Mouse (Mus musculus) forebrain, postnatal 0 days (tissue): ENCODE results near the gene Zfyve9. TPM values are rescaled to one million over a fixed set of nuclear protein-coding genes. Genes with fewer than 3 reads are reported as not detected.

Source experiments
- ATAC-seq: fragments of 200-750 bp; cut with Nextera tagmentation; 2 replicates; pipeline ENCODE4 v1.8.0; 2017; ENCODE audit warnings: mild to moderate bottlenecking, moderate library complexity
- DNase-seq: peaks from one replicate; pipeline ENCODE4 v3.0.0-alpha.2; 2015
- H3K27ac ChIP-seq: fragments of 300-500 bp; sonication (generic); 2 replicates; pipeline ENCODE4 v1.5.1; 2014; ENCODE audit warnings: low read depth, mild to moderate bottlenecking, antibody characterized with exemption, low read length, moderate library complexity, mixed read lengths
- H3K27me3 ChIP-seq: fragments of 300-500 bp; sonication (generic); 2 replicates; pipeline ENCODE4 v1.6.1; 2014; ENCODE audit warnings: mild to moderate bottlenecking, low read length, mixed read lengths; ENCODE audit not compliant: insufficient read depth
- H3K36me3 ChIP-seq: fragments of 300-500 bp; sonication (generic); 2 replicates; pipeline ENCODE4 v1.6.1; 2014; ENCODE audit warnings: mild to moderate bottlenecking, moderate library complexity; ENCODE audit not compliant: insufficient read depth
- H3K4me1 ChIP-seq: fragments of 300-500 bp; sonication (generic); 2 replicates; pipeline ENCODE4 v1.6.1; 2014; ENCODE audit warnings: antibody characterized with exemption; ENCODE audit not compliant: insufficient read depth
- H3K4me2 ChIP-seq: fragments of 300-500 bp; sonication (generic); 2 replicates; pipeline ENCODE4 v1.6.1; 2014; ENCODE audit warnings: low read depth, mild to moderate bottlenecking, moderate library complexity
- H3K4me3 ChIP-seq: fragments of 300-500 bp; sonication (generic); 2 replicates; pipeline ENCODE4 v1.5.1; 2014; ENCODE audit warnings: low read depth, low read length, mixed read lengths
- H3K9ac ChIP-seq: fragments of 300-500 bp; sonication (generic); 2 replicates; pipeline ENCODE4 v1.6.1; 2014; ENCODE audit warnings: mild to moderate bottlenecking
- H3K9me3 ChIP-seq: fragments of 300-500 bp; sonication (generic); 2 replicates; pipeline ENCODE4 v1.6.1; 2016; ENCODE audit warnings: low read length
- CTCF ChIP-seq: sonication (generic); IDR thresholded peaks from 2 replicates; pipeline ENCODE4 v1.5.1; 2016; ENCODE audit warnings: antibody characterized with exemption, control low read depth, low read depth
- WGBS: fragments of 180-500 bp; shearing (Covaris S2); extraction: QIAGEN DNeasy Blood & Tissue Kit; methylation state at CpG from one replicate; pipeline ENCODE4 v1.1.7; 2014; 5-methylcytosine and 5-hydroxymethylcytosine counted together
- polyA plus RNA-seq: library from polyadenylated mRNA; unstranded; fragments of >200 nt; fragmentation: Nextera tagmentation; extraction: Ambion mirVana; gene quantifications from 2 replicates; pipeline ENCODE4 v1.2.1, GENCODE M21; 2015
- total RNA-seq: library from RNA; depleted of rRNA; stranded (reverse); fragments of >200 nt; gene quantifications from 2 replicates; pipeline ENCODE4 v1.2.3, GENCODE M21; 2014; rRNA removed

Zfyve9 gene
- total RNA-seq = 32.5 and 39.2 TPM in 2 replicates
- polyA plus RNA-seq = 5.1 and 6.8 TPM in 2 replicates

DNA sequence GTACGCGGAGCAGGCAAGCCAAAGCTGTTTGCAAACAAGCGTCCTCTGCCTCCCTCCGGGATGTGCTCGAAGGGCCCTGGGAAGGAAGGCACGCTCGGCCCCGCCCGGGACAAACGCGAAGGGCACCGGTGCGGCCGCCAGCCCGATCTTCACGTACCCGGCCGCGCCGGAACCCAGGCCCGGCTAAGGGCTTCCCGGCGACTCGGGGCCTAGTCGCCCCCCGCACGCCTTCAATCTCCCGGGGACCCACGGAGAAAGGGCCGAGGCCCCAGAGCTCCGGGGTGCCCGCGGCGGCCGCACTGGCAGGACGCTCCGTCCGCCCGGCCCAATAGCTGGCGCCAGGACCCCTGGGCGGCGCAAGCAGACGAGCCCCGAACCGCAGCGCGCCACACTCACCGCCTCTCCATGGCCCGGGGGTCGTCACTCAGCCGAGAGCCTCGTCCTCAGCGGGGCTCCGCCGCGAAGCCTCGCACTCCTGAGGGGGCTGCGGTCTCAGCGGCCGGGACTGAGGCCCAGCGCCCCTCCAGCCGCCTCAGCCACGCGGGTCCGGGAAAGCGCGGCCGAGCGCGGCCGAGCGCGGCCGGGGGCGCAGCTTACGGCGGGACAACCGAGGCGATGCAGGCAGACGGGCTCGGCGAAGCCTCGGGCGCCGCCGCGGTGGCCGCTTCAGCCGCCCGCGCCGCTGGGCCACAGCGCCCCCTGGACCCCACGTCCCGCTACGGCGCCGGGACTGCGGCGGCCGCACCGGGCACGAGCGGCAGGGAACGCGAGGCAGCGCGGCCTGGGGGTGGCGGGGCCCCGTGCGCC, at the start of gene Zfyve9:
TSS of gene Zfyve9 (minus strand) at position 742 of the 807 bp plus-strand sequence.
- peak; percentile 51 for TF ChIP-seq CTCF
- Histone ChIP-seq H3K36me3 (no peaks in the 10 kb centered on the region), H3K27me3 (no peaks in the 10 kb centered on the region), H3K9me3 (no peaks in the 10 kb centered on the region), H3K27ac (peak within 1 kb of the TSS; percentile 98), H3K4me2 (peak within 1 kb of the TSS; percentile 69), H3K4me3 (peak within 1 kb of the TSS; percentile 89), H3K4me1 (no peaks in the 10 kb centered on the region; the same call in 1 of the 2 replicates), H3K9ac (peak within 1 kb of the TSS; percentile 99)
- peak; percentile 89 for ATAC-seq
- under 1% methylated on average over 73 of the region's 111 CpGs for WGBS
- DNase-seq = peak; percentile 86

DNA sequence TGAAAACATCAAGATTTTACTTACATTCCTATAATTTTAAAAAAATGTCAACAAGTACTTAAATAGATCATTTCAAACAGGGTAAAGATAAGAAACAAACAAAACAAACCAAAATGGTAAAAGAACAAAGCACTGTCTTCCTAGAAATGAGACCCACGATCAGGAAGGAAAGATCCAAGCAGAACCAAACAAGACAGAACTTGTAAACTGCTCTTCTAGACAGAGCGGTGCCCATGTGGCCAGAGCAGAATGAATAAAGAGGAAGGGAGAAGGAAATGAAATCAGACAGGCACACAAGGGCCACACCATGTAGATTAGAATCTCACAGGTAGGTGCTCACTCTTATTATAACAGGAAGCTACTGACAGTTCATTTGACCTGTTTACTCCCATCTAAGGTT, 46.0 kb upstream of the Zfyve9 start:
- Histone ChIP-seq H3K4me2 (no peak overlapping the region), H3K36me3 (peaks cover 39% of the 10 kb centered on the region), H3K27me3 (no peaks in the 10 kb centered on the region), H3K27ac (no peak overlapping the region), H3K4me1 (peaks cover 6% of the 10 kb centered on the region; the same call in 1 of the 2 replicates), H3K9me3 (no peaks in the 10 kb centered on the region), H3K9ac (no peak overlapping the region), H3K4me3 (no peak overlapping the region)
- no peak for DNase-seq
- whole genome bisulfite sequencing = 91% methylated on average over 2 of the region's 2 CpGs
- TF ChIP-seq CTCF = no peak
- ATAC-seq = no peak

DNA sequence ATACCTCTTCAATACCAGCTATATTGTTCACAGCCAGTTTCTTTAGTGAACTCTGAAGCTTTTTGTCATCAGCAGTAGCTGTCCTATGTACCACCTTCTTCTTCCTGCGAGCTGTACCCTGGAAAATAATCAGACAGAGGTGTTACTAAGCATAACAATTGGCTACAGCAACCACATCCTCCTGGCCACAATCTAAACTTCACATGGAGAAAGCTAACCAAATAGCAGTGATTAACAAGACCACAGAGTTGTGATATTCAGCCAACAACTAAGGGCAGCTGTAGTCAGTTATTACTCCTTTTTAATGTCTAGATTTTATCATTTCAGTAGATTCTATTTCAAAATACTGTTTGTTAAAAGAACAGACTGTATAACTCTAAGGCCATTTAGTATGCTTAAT, 45.5 kb upstream of the Zfyve9 start:
- 85% methylated on average over 1 of the region's 1 CpGs for WGBS
- no peak for ATAC-seq

DNA sequence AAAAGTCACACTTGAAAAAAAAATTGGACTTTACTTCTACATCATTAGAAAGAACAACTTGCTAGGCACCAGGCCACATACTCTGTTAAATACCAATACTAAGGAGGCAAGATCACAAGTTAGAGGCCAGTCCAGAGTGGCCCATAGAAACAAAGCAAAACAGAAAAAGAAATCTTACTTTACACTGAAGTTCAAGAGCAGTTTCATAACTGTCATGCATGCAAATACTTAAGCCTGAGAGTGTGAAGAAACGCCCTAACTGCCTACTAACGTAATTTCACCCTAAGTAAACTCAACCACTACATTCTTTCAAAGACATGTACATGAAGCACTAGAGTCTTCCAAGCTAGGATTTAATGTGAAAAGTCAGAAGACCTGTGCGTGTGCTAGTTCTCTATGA, 45.1 kb upstream of the Zfyve9 start:
- Histone ChIP-seq H3K27ac (no peak overlapping the region), H3K9me3 (no peaks in the 10 kb centered on the region), H3K4me2 (no peak overlapping the region), H3K27me3 (no peaks in the 10 kb centered on the region), H3K4me3 (no peak overlapping the region), H3K36me3 (peaks cover 39% of the 10 kb centered on the region), H3K4me1 (no peaks in the 10 kb centered on the region), H3K9ac (no peak overlapping the region)
- WGBS = 92% methylated on average over 3 of the region's 3 CpGs
- no peak for TF ChIP-seq CTCF
- DNase-seq = no peak
- ATAC-seq = no peak

More for the DNA sequence above, 45.5 kb upstream of the Zfyve9 start:
- Histone ChIP-seq H3K4me1 (peaks cover 3% of the 10 kb centered on the region; the same call in 1 of the 2 replicates), H3K36me3 (peaks cover 39% of the 10 kb centered on the region), H3K27me3 (no peaks in the 10 kb centered on the region), H3K27ac (no peak overlapping the region), H3K4me2 (no peak overlapping the region), H3K4me3 (no peak overlapping the region), H3K9ac (no peak overlapping the region), H3K9me3 (no peaks in the 10 kb centered on the region)
- no peak for DNase-seq
- no peak for TF ChIP-seq CTCF

DNA sequence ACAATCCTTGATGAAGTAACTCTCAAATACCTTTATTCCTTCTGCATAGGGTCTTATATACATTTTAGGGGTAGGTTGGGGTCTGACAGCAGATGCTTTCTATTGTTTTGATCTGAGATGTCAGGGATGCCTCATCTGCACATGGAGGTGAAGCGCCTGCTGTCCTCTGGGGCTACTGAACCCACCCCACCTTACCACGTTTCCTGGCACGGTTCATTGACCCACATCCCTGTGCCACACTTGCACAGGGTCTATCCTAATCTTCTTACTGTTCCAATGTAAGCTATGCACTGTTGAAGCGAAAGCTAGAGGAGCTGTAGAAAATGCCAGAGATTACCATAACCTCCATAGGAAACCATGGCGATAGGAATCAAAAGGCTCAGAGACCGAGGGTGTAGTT, 31.0 kb upstream of the Zfyve9 start:
- Histone ChIP-seq H3K4me1 (no peaks in the 10 kb centered on the region), H3K4me3 (no peak overlapping the region), H3K27ac (no peak overlapping the region), H3K9me3 (no peaks in the 10 kb centered on the region), H3K4me2 (no peak overlapping the region), H3K27me3 (no peaks in the 10 kb centered on the region), H3K9ac (no peak overlapping the region), H3K36me3 (peaks cover 10% of the 10 kb centered on the region; the same call in 1 of the 2 replicates)
- no peak for TF ChIP-seq CTCF
- ATAC-seq (peak; percentile 36), DNase-seq (no peak)
- whole genome bisulfite sequencing = 67% methylated on average over 6 of the region's 6 CpGs

DNA sequence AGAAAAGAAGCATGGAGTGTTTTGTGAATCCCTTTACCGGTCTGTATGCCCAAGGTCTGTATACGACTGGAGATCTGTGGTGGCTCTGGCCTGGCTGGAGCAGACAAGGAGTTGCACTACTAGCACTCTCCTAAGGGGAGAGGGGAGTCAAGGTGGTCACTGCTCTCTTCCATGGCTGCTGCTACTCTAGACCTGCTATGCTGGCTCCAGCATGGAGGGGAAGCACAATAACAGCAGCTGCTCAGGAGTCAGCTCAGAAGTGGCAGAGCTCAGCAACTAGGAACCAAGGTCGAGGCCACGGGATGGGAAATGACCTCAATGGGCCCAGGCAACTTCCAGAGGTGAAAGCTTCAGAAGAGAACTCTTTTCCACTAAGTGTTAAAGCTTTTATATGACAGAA, 30.5 kb upstream of the Zfyve9 start:
- Histone ChIP-seq H3K27ac (no peak overlapping the region), H3K4me1 (no peaks in the 10 kb centered on the region), H3K9ac (no peak overlapping the region), H3K4me3 (no peak overlapping the region), H3K27me3 (no peaks in the 10 kb centered on the region), H3K36me3 (peaks cover 10% of the 10 kb centered on the region; the same call in 1 of the 2 replicates), H3K4me2 (no peak overlapping the region), H3K9me3 (no peaks in the 10 kb centered on the region)
- DNase-seq (no peak), ATAC-seq (0 out of 2 replicates have a peak, but pooled peaks have one; percentile 20)
- WGBS = 71% methylated on average over 4 of the region's 4 CpGs
- TF ChIP-seq CTCF = no peak

DNA sequence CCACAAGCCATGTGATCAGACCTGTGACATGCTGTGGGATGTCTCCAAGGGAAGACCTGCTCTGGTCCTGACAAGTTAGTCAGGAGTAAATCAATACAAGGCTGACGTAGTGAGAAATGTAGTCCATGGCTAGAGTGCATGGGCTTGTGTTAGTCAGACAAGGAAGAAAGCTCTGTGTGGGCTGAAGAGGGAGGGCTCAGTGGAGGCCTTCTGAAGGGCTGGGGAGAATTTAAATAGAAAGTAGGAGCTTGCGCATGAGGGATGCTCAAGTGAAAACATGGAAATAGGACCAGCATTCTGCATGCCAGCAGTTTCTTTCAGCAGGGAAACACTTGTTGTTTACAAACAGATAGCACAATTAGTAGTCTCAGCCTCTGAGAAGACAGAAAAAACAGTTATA, 22.9 kb upstream of the Zfyve9 start:
- no peaks in the 10 kb centered on the region for H3K4me1 ChIP-seq
- H3K4me3 ChIP-seq = no peak overlapping the region
- H3K27me3 ChIP-seq = no peaks in the 10 kb centered on the region
- TF ChIP-seq CTCF = no peak
- no peaks in the 10 kb centered on the region for H3K9me3 ChIP-seq
- H3K36me3 ChIP-seq = no peaks in the 10 kb centered on the region
- no peak overlapping the region for H3K4me2 ChIP-seq
- no peak overlapping the region for H3K27ac ChIP-seq
- DNase-seq (no peak), ATAC-seq (no peak)
- H3K9ac ChIP-seq = no peak overlapping the region
- 74% methylated on average over 2 of the region's 2 CpGs for WGBS
